Mouse (Mus musculus): ENCODE measurements around the gene Mtmr3. TPM values are rescaled to one million over a fixed set of nuclear protein-coding genes. Genes with fewer than 3 reads are reported as not detected.
A peak's percentile ranks its signal among the peaks of the same experiment; 100 is the strongest.

Mtmr3 gene
- 42.0 and 47.0 TPM in 2 replicates for total RNA-seq (2017)

DNA sequence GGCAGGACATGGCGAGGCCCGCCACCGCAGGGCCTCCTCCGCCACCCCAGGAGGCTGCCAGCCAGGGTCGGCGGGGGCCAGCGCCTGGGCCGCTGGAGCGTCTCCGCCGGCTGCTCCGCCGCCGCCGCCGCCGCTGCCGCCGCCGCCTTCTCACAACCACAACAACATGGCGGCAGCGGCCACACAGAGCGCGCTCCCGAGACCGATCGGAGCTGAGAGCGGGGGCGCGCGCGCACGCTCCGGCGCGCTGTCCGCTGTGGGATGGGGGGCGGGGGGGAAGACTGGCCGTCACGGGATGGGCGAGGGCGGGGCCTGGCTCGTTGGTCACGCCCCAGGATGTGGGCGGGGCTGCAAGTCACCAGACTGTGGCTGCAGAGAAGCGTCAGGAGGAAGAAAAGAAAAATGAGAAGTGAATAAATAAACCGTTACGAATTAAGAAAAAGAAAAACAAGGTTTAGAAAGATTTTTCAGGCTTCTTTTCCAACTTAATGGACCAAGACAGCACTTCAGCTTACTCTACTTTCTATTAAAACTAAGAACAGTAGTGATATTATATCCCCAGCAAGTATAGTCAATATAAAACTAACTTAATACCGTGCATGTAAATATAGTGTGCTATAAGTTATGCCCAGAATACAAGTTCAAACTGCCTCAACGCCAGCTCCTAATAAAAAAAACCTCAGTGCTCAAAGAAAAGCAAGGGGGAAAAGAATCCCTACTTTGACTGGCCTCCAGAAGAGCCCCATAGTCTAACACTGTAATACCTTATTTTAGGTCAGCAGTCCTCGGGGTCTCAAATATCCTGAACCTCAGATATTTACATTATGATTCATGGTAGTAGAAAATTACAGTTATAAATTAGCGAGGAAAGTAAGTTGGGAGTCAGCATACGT lies at the start of gene Mtmr3:
Mtmr3 (minus strand) TSS at position 256 of the 893 bp plus-strand sequence.
- ATAC-seq (replicated peaks; ENCODE audit: low read depth, poor library complexity, severe bottlenecking): peak; percentile 89

GRCm38 (mm10) chr11:4643722-4644121 lies 49.1 kb upstream of the Mtmr3 start:
- no peak for ATAC-seq (replicated peaks; ENCODE audit: low read depth, poor library complexity, severe bottlenecking)

DNA sequence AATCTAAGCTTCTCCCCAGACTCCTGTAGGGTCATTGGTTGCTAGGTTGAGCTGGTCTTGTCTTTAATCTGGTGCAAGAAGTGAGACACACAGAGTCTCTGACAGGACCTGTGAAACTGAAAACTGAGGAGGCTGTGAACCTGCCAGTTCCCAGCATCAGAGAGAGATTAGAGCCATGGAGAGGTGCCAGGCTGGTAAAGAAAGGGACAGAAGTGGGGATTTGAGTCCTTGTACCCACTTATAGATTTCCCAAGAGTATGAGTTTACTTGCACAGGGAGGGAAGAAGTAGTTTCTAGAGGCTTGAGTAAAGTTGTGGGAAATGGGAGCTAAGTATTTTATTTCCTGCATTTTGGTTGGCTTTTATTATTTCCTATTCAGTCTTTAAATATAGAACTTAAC lies 46.5 kb upstream of the Mtmr3 start:
- ATAC-seq (replicated peaks; ENCODE audit: low read depth, poor library complexity, severe bottlenecking): no peak

DNA sequence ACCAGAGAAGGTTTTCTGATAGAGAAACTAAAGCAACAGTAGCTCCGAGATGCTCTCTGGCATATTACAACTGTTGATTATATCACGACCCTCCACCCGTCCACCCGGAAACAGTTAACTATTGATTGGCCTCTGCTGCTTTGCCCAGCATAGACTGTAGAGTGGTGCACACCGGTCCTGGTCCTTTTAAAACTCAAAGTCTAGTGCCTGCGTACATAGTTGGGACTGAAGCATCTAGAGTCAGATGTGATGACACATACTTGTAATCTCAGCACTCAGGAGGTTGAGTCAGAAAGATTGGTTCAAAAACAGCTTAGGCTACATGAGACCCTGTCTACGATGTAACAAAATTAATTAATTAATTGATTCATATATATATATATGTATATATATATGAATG lies 43.6 kb upstream of the Mtmr3 start:
- ATAC-seq (replicated peaks; ENCODE audit: low read depth, poor library complexity, severe bottlenecking): 0 out of 2 replicates have a peak, but pooled peaks have one; percentile 12

GRCm38 (mm10) chr11:4637534-4638234 lies 43.0 kb upstream of the Mtmr3 start, which contains the start of gene Ascc2:
Gene Ascc2 (plus strand): TSS chr11:4637747.
- peak; percentile 97 for ATAC-seq (replicated peaks; ENCODE audit: low read depth, poor library complexity, severe bottlenecking)

GRCm38 (mm10) chr11:4636782-4637342 lies 42.2 kb upstream of the Mtmr3 start:
- ATAC-seq (replicated peaks; ENCODE audit: low read depth, poor library complexity, severe bottlenecking): peak; percentile 9; the same call in 1 of the 2 replicates

GRCm38 (mm10) chr11:4634395-4634794 lies 39.7 kb upstream of the Mtmr3 start:
- no peak for ATAC-seq (replicated peaks; ENCODE audit: low read depth, poor library complexity, severe bottlenecking)

DNA sequence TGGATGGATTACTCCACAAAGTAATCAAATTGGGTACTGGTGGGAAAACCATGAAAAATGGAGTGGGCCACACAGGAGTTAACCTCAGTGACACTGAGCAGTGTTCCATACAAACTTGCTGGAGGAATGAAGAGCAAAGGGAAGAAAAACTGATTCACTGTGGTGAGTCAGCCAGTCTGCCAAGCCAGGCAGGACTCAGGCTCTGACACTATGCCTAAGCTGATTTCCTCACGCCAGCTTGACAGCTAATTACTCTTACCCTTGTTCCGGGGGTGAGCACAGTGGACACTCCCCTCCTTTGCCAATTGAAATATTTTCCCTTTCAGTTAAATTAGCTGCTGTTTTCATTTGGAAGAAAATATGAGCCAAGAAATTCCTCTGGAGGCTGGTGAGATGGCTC lies 38.8 kb upstream of the Mtmr3 start:
- ATAC-seq (replicated peaks; ENCODE audit: low read depth, poor library complexity, severe bottlenecking): no peak

- ATAC-seq (replicated peaks; ENCODE audit: low read depth, poor library complexity, severe bottlenecking): no peak
Measured at GRCm38 (mm10) chr11:4629861-4630280, 35.2 kb upstream of the Mtmr3 start.

DNA sequence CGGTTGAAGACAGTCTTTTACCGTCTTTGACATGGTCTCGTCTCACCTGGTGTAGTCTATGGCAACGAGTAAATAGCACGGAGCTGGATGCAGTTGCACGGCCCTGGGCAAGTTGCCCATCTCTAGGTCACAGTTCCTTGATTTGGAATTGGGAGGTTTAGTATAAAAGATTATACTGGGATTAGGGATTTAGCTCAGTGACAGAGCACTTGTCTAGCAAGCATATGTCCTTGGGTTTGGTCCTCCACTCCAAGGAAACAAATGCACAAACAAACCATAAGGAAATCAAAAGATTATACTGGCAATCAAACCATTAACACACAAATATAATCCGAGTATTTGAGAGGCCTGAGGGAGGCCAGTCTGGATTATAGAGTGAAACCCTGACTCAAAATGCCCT lies 33.0 kb upstream of the Mtmr3 start:
- no peak for ATAC-seq (replicated peaks; ENCODE audit: low read depth, poor library complexity, severe bottlenecking)

GRCm38 (mm10) chr11:4625931-4626330 lies 31.3 kb upstream of the Mtmr3 start:
- ATAC-seq (replicated peaks; ENCODE audit: low read depth, poor library complexity, severe bottlenecking): no peak

DNA sequence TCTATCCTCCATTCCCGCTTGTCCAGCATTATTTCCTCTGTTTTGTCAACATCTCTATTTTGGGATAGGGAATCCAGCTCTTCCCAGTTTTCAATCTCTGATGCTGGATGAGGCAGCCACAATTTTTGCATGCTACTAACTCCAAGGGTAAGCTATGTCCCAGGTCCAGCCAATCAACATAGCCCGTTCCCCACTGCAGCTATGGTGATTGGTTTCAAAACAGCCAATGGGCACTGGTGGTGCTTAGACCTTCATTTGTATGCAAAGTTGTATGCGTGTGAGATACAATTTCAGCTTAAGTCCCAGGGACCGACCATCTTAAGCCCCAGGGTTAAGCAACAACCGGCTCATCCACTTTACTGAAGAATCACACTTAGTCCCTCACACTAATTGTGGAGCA lies 28.3 kb upstream of the Mtmr3 start:
- no peak for ATAC-seq (replicated peaks; ENCODE audit: low read depth, poor library complexity, severe bottlenecking)

DNA sequence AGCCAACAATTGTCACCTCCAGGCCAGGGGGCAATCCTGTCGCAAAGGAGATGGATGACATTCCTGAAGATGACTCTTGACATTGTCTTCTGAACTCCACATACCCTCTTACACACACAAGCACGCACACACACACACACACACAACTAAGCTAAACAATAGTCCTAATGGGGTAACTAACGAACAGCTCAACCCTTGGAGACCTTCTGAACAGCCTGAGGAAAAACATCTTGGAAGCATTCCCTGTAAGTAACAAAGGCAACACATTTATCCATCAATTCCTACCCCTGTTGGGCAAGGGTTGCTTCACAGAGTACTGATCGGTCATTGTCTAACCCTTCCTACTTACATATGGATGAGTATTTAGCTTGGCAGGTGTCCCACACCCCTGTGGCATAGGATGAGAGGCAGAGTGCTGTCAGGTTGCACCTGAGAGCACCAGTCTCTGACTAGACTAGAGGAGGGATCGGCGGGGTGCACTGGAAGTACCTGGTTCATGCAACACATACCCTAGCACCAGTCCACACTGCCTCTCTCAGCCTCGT lies 27.9 kb upstream of the Mtmr3 start:
- ATAC-seq (replicated peaks; ENCODE audit: low read depth, poor library complexity, severe bottlenecking): no peak

DNA sequence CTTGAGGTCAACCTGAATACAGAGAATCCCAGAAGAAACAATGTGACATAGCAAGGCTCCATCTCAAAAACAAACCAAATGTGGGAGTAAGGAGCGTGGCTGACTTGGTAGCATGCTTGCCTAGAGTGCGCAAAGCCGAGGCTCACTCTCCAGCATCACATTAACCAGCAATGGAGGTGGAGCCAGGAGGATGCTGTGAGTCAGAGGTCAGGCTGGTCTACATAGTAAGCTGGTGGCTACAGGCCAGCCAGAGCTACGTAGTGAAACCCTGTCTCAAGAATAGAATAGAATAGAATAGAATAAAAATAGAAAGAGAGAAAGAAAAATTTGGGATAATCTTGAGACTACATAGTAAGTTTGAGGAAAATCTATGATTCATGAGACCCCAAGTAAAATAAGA lies 27.2 kb upstream of the Mtmr3 start:
- no peak for ATAC-seq (replicated peaks; ENCODE audit: low read depth, poor library complexity, severe bottlenecking)

GRCm38 (mm10) chr11:4620501-4621108 lies 25.9 kb upstream of the Mtmr3 start:
- no peak for ATAC-seq (replicated peaks; ENCODE audit: low read depth, poor library complexity, severe bottlenecking)

GRCm38 (mm10) chr11:4620017-4620485 lies 25.4 kb upstream of the Mtmr3 start, which contains the start of gene Gm11032:
Gene Gm11032 (plus strand): TSS chr11:4620067.
- no peak for ATAC-seq (replicated peaks; ENCODE audit: low read depth, poor library complexity, severe bottlenecking)

- ATAC-seq (replicated peaks; ENCODE audit: low read depth, poor library complexity, severe bottlenecking): no peak
Measured at GRCm38 (mm10) chr11:4611904-4612303, 17.2 kb upstream of the Mtmr3 start.

DNA sequence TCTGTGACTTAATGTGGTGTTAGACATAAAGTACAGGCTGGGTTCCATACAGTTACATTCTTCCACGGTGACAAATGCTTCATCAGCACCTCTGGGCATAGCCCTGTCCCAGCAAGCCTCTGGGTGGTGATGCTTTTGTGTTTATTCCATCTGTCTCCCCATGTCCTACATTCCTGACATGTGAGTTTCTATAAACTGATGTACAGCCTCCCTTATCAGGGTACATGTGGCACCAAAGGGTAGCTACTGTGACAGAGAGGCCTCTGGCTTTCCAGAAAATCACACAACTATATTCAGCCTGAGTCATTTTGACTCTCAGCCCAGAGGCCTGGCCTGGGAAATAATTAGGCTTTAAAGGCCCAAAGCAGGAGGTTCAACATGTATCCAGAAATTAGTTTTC lies 11.9 kb upstream of the Mtmr3 start:
- no peak for ATAC-seq (replicated peaks; ENCODE audit: low read depth, poor library complexity, severe bottlenecking)

DNA sequence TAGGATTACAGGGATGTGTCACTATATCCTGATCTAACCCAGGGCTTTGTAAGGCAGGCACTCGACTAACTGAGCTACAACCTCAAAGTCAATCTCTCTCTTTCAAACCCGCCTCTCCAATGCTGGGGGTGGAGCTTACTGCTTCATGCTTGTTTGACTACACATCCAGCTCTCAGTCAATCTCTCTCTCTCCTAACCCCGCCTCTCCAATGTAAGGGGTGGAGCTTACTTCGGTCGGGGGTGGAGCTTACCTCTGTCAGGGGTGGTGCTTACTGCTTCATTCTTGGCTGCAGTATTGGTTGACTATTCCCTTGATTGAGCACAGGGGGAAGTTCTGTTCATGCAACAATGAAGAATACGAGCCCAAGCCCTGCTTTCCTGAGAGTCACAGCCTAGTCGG lies 10.8 kb upstream of the Mtmr3 start:
- peak; percentile 72 for ATAC-seq (replicated peaks; ENCODE audit: low read depth, poor library complexity, severe bottlenecking)

- no peak for ATAC-seq (replicated peaks; ENCODE audit: low read depth, poor library complexity, severe bottlenecking)
Measured at GRCm38 (mm10) chr11:4604441-4604840, 9.8 kb upstream of the Mtmr3 start.

Measured in common myeloid progenitor, adult 5-6 weeks (primary cell).